Mouse (Mus musculus) kidney, postnatal 14 days (tissue): ENCODE measurements around the gene Cryab.

Source experiments
- DNase-seq: peaks from one replicate; pipeline ENCODE4 v3.0.0; 2022; ENCODE audit warnings: mixed read lengths

Cryab gene

GRCm38 (mm10) chr9:50751323-50751722 lies at the start of gene Cryab:
Gene Cryab (plus strand): TSS chr9:50751325.
- no peak for DNase-seq

GRCm38 (mm10) chr9:50704907-50705306 lies 46.2 kb upstream of the Cryab start:
- no peak for DNase-seq

GRCm38 (mm10) chr9:50709108-50709507 lies 42.0 kb upstream of the Cryab start:
- peak; percentile 51 for DNase-seq

GRCm38 (mm10) chr9:50711337-50711736 lies 39.8 kb upstream of the Cryab start:
- DNase-seq = no peak

GRCm38 (mm10) chr9:50714188-50714587 lies 36.9 kb upstream of the Cryab start:
- DNase-seq = no peak

- no peak for DNase-seq
These were observed 32.2 kb upstream of the Cryab start for GRCm38 (mm10) chr9:50718878-50719277.

GRCm38 (mm10) chr9:50721061-50721460 lies 30.1 kb upstream of the Cryab start:
- peak; percentile 47 for DNase-seq

GRCm38 (mm10) chr9:50722451-50722911 lies 28.6 kb upstream of the Cryab start:
- DNase-seq = no peak

- DNase-seq = peak; percentile 78
These were observed 27.7 kb upstream of the Cryab start for GRCm38 (mm10) chr9:50723406-50723805.

GRCm38 (mm10) chr9:50724147-50724546 lies 27.0 kb upstream of the Cryab start:
- no peak for DNase-seq

GRCm38 (mm10) chr9:50724661-50725330 lies 26.3 kb upstream of the Cryab start:
- DNase-seq = no peak

GRCm38 (mm10) chr9:50725921-50726590 lies 25.1 kb upstream of the Cryab start:
- no peak for DNase-seq

- DNase-seq = no peak
These were observed 23.8 kb upstream of the Cryab start for GRCm38 (mm10) chr9:50727171-50727924.

GRCm38 (mm10) chr9:50727925-50728651 lies 23.0 kb upstream of the Cryab start:
- peak; percentile 81 for DNase-seq

GRCm38 (mm10) chr9:50729600-50729999 lies 21.5 kb upstream of the Cryab start:
- DNase-seq = peak; percentile 50

GRCm38 (mm10) chr9:50732560-50732959 lies 18.6 kb upstream of the Cryab start:
- DNase-seq = no peak

- DNase-seq = peak; percentile 73
These were observed 16.1 kb upstream of the Cryab start for GRCm38 (mm10) chr9:50734989-50735388.

- peak; percentile 96 for DNase-seq
These were observed 11.9 kb upstream of the Cryab start, which contains the start of gene Dixdc1 for GRCm38 (mm10) chr9:50738914-50739870. Gene Dixdc1 (minus strand): TSS chr9:50739517.

GRCm38 (mm10) chr9:50740867-50741784 lies 10.0 kb upstream of the Cryab start:
- DNase-seq = no peak

GRCm38 (mm10) chr9:50742261-50742660 lies 8.9 kb upstream of the Cryab start:
- DNase-seq = no peak
